Mouse (Mus musculus) forebrain, embryonic 12.5 days (tissue): Measurements from ENCODE around the gene Polr1a. TPM values are rescaled to one million over a fixed set of nuclear protein-coding genes. Genes with fewer than 3 reads are reported as not detected.

ENCODE experiments used
- ATAC-seq: fragments of 200-750 bp; cut with Nextera tagmentation; 2 replicates; pipeline ENCODE4 v1.8.0; 2017; ENCODE audit warnings: moderate TSS enrichment; ENCODE audit not compliant: low FRiP score
- H3K27ac ChIP-seq: fragments of 300-500 bp; sonication (generic); 2 replicates; pipeline ENCODE4 v1.5.1; 2016; ENCODE audit warnings: mild to moderate bottlenecking
- H3K27me3 ChIP-seq: fragments of 300-500 bp; sonication (generic); 2 replicates; pipeline ENCODE4 v1.6.1; 2016; ENCODE audit warnings: mild to moderate bottlenecking
- H3K36me3 ChIP-seq: fragments of 300-500 bp; sonication (generic); replicated peaks from 2 replicates; pipeline ENCODE4 v1.6.1; 2016; ENCODE audit warnings: mild to moderate bottlenecking
- H3K4me1 ChIP-seq: fragments of 300-500 bp; sonication (generic); 2 replicates; pipeline ENCODE4 v1.6.1; 2016
- H3K4me2 ChIP-seq: fragments of 300-500 bp; sonication (generic); 2 replicates; pipeline ENCODE4 v1.6.1; 2016; ENCODE audit warnings: mild to moderate bottlenecking, moderate library complexity
- H3K4me3 ChIP-seq: fragments of 300-500 bp; sonication (generic); replicated peaks from 2 replicates; pipeline ENCODE4 v1.5.1; 2016; ENCODE audit warnings: mild to moderate bottlenecking
- H3K9ac ChIP-seq: fragments of 300-500 bp; sonication (generic); 2 replicates; pipeline ENCODE4 v1.6.1; 2016; ENCODE audit warnings: mild to moderate bottlenecking
- H3K9me3 ChIP-seq: fragments of 300-500 bp; sonication (generic); 2 replicates; pipeline ENCODE4 v1.6.1; 2016
- WGBS: fragments of 180-500 bp; shearing (Covaris S2); methylation state at CpG from one replicate; pipeline ENCODE4 v1.1.7; 2016; 5-methylcytosine and 5-hydroxymethylcytosine counted together
- polyA plus RNA-seq: library from polyadenylated mRNA; unstranded; fragments of >200 nt; fragmentation: Nextera tagmentation; extraction: Ambion mirVana; gene quantifications from 2 replicates; pipeline ENCODE4 v1.2.1, GENCODE M21; 2016

Gene Polr1a
- polyA plus RNA-seq, 1 experiment from 2014 or later: 33.3 TPM

- Histone ChIP-seq H3K4me1 (peaks cover 7% of the 10 kb centered on the region; the same call in 1 of the 2 replicates), H3K4me2 (no peak overlapping the region), H3K9ac (no peak overlapping the region), H3K27me3 (no peaks in the 10 kb centered on the region), H3K4me3 (no peak overlapping the region), H3K27ac (peak overlapping the region; percentile 64; the same call in 1 of the 2 replicates), H3K9me3 (no peaks in the 10 kb centered on the region), H3K36me3 (no peaks in the 10 kb centered on the region)
- WGBS: 59% methylated on average over 8 of the region's 8 CpGs
- ATAC-seq: no peak
Measured at GRCm38 (mm10) chr6:71989647-71990351, 80.9 kb downstream of the Polr1a start.

DNA sequence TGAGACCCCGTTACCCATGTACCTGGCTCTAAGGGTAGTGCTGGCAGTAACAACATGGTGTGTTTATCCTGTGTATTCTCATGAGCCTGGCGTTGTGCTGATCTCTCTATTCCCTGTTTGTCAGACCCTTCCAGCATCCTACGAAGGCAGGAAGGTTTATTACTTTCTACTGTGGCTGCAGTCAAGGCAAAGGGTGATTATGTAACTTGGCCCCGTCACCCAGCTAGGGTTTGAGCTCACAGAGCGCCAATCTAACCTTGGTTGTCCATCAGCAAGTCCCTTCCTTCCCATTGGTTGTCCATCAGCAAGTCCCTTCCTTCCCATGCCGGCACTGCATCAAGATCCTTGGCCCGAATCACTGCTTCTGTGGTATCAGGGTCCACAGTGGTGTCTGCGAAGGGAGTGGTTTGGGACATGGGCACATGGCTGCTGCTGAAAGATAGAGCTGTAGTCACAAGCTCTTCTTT lies 81.6 kb downstream of the Polr1a start:
- Histone ChIP-seq H3K9ac (no peak overlapping the region), H3K9me3 (no peaks in the 10 kb centered on the region), H3K4me2 (no peak overlapping the region), H3K36me3 (no peaks in the 10 kb centered on the region), H3K27ac (peak overlapping the region; percentile 21; the same call in 1 of the 2 replicates), H3K4me1 (peaks cover 7% of the 10 kb centered on the region; the same call in 1 of the 2 replicates), H3K4me3 (no peak overlapping the region), H3K27me3 (no peaks in the 10 kb centered on the region)
- no peak for ATAC-seq
- WGBS: 79% methylated on average over 8 of the region's 8 CpGs

GRCm38 (mm10) chr6:71991190-71991932 lies 82.5 kb downstream of the Polr1a start:
- peaks cover 7% of the 10 kb centered on the region; the same call in 1 of the 2 replicates for H3K4me1 ChIP-seq
- WGBS: 70% methylated on average over 8 of the region's 8 CpGs
- no peak overlapping the region for H3K4me2 ChIP-seq
- no peaks in the 10 kb centered on the region for H3K27me3 ChIP-seq
- H3K4me3 ChIP-seq: no peak overlapping the region
- 0 out of 2 replicates have a peak, but pooled peaks cover 1% of the 10 kb centered on the region for H3K9me3 ChIP-seq
- no peak for ATAC-seq
- peak overlapping the region; percentile 32; the same call in 1 of the 2 replicates for H3K27ac ChIP-seq
- no peaks in the 10 kb centered on the region for H3K36me3 ChIP-seq
- no peak overlapping the region for H3K9ac ChIP-seq

DNA sequence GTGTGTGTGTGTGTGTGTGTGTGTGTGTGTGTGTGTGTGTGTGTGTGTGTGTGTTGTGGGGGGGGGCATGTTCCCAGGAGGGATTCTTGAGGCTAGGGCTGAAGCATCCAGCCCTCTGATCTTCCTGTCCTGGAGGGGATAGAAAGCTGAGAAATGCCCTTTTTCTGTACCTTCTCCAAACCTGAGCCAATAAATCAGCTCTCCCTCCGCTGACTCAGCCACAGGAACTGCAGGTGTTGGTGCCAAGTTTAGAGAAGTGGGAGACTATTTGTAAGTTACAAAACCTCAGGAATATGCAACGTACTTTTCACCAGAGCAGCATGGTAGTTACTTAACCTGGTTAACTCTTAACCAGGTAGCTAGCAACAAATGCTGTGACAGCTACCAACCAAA lies 83.1 kb downstream of the Polr1a start:
- no peak for ATAC-seq
- no peaks in the 10 kb centered on the region for H3K27me3 ChIP-seq
- no peak overlapping the region for H3K9ac ChIP-seq
- no peak overlapping the region for H3K4me3 ChIP-seq
- 75% methylated on average over 2 of the region's 2 CpGs for WGBS
- H3K36me3 ChIP-seq: no peaks in the 10 kb centered on the region
- H3K4me2 ChIP-seq: no peak overlapping the region
- peaks cover 7% of the 10 kb centered on the region; the same call in 1 of the 2 replicates for H3K4me1 ChIP-seq
- H3K27ac ChIP-seq: no peak overlapping the region
- 0 out of 2 replicates have a peak, but pooled peaks cover 3% of the 10 kb centered on the region for H3K9me3 ChIP-seq

GRCm38 (mm10) chr6:71994004-71994403 lies 85.2 kb downstream of the Polr1a start:
- WGBS: 87% methylated on average over 4 of the region's 4 CpGs

DNA sequence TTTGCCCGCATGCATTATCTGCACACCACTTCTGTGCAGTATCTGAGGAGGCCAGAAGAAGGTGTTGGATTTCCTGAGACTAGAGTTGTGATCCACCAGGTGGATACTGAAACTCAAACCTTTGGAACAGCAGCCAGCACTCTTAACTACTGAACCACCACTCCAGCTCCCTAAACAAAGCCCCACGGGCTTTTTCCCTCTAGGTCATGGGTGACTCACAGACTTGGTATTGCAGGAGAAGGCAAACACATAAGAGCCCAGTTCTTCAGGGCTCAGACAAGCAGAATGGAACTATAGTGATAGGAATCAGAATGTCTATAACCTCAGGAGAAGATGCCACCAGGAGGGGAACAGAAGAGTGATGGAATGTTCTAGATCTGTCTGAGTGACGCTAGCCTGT lies 86.2 kb downstream of the Polr1a start:
- H3K4me2 ChIP-seq: no peak overlapping the region
- H3K9me3 ChIP-seq: 0 out of 2 replicates have a peak, but pooled peaks cover 3% of the 10 kb centered on the region
- no peaks in the 10 kb centered on the region for H3K27me3 ChIP-seq
- H3K27ac ChIP-seq: no peak overlapping the region
- no peaks in the 10 kb centered on the region for H3K36me3 ChIP-seq
- no peak overlapping the region for H3K4me3 ChIP-seq
- H3K4me1 ChIP-seq: peaks cover 7% of the 10 kb centered on the region; the same call in 1 of the 2 replicates
- ATAC-seq: no peak
- H3K9ac ChIP-seq: no peak overlapping the region
- WGBS: 88% methylated on average over 3 of the region's 3 CpGs

More at GRCm38 (mm10) chr6:71994004-71994403, 85.2 kb downstream of the Polr1a start:
- ATAC-seq: no peak
- H3K4me1 ChIP-seq: peaks cover 7% of the 10 kb centered on the region; the same call in 1 of the 2 replicates
- H3K4me3 ChIP-seq: no peak overlapping the region
- H3K9me3 ChIP-seq: 0 out of 2 replicates have a peak, but pooled peaks cover 3% of the 10 kb centered on the region
- no peak overlapping the region for H3K4me2 ChIP-seq
- no peaks in the 10 kb centered on the region for H3K36me3 ChIP-seq
- no peaks in the 10 kb centered on the region for H3K27me3 ChIP-seq
- no peak overlapping the region for H3K9ac ChIP-seq
- H3K27ac ChIP-seq: no peak overlapping the region

- H3K9ac ChIP-seq: no peak overlapping the region
- H3K36me3 ChIP-seq: no peaks in the 10 kb centered on the region
- no peak for ATAC-seq
- H3K4me1 ChIP-seq: no peaks in the 10 kb centered on the region
- no peak overlapping the region for H3K27ac ChIP-seq
- no peak overlapping the region for H3K4me2 ChIP-seq
- H3K4me3 ChIP-seq: no peak overlapping the region
- no peaks in the 10 kb centered on the region for H3K27me3 ChIP-seq
- 93% methylated on average over 1 of the region's 1 CpGs for WGBS
- H3K9me3 ChIP-seq: 0 out of 2 replicates have a peak, but pooled peaks cover 3% of the 10 kb centered on the region
Measured at GRCm38 (mm10) chr6:71997215-71997614, 88.4 kb downstream of the Polr1a start.

DNA sequence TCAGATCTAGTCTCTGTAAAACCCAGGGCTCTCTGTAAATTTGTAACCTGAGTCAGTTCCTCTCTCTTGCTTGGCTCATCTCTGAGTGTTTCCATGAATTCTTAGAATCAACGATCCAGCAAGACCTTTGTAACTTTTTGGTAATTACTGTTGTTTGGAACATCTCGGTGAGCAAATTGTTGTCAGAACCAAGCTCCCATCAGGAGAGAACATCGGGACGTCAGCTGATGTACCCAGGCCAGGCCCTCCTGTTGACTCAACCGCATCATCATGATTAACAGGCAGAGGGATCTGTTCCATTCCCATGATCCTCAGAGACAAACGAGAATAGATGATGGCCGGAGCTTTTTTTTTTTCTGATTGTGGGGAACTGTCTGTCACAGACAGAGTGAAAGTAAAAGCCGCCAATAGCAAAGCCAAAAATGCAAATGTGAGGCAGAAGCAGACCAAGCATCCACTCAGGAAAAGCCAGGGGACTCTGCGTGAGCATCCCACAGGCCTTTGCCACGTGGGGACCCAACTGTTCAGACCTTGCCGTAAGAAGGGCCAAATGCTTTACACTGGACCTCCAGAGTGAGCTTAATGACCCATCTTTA lies 91.2 kb downstream of the Polr1a start:
- Histone ChIP-seq H3K36me3 (no peaks in the 10 kb centered on the region), H3K27me3 (no peaks in the 10 kb centered on the region), H3K9me3 (0 out of 2 replicates have a peak, but pooled peaks cover 3% of the 10 kb centered on the region), H3K4me2 (no peak overlapping the region), H3K9ac (no peak overlapping the region), H3K4me3 (no peak overlapping the region), H3K27ac (no peak overlapping the region), H3K4me1 (no peaks in the 10 kb centered on the region)
- no peak for ATAC-seq
- 85% methylated on average over 11 of the region's 11 CpGs for WGBS

GRCm38 (mm10) chr6:72001220-72001777 lies 92.4 kb downstream of the Polr1a start:
- Histone ChIP-seq H3K27ac (no peak overlapping the region), H3K4me3 (no peak overlapping the region), H3K9me3 (0 out of 2 replicates have a peak, but pooled peaks cover 2% of the 10 kb centered on the region), H3K4me1 (no peaks in the 10 kb centered on the region), H3K4me2 (no peak overlapping the region), H3K27me3 (no peaks in the 10 kb centered on the region), H3K36me3 (no peaks in the 10 kb centered on the region), H3K9ac (no peak overlapping the region)
- ATAC-seq: no peak
- 95% methylated on average over 5 of the region's 5 CpGs for WGBS

DNA sequence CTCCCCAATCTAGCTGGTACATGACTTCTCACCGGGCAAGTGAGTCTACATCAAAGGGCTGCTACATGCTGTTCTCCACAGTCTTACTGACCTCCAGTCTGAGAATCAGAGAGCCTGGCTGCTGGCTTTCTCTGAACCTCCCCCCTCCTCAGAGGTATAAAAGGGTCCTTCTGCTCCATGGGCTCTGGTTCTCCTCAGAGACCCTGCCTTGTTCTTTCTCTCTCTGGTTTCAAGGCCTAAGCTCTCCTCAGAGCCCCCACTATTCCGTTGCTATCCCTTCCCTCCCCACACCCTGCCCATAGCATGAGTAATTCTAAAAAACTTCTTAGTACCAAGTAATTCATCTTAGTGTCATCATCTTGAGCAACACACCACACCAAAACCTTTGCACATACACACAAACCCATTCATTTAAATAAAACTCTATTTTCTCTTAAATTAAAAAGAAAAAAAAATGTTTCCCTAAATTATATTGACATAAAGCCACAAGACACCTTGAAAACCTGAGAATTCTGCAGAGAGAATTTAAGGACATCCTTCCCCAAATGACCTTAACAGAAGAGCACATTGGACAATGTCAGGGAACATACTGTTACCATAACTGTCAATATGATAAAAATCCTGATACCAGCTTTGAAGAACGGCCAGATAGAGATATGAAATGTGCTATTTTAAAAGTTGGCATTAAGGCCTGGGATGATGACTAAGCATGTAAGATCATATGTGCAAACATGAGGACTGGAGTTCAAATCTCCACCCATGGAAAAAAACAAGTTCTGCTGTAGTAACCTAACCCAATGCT lies 98.8 kb downstream of the Polr1a start:
- Histone ChIP-seq H3K9me3 (no peaks in the 10 kb centered on the region), H3K27me3 (no peaks in the 10 kb centered on the region), H3K36me3 (no peaks in the 10 kb centered on the region), H3K4me2 (no peak overlapping the region), H3K9ac (no peak overlapping the region), H3K4me1 (no peaks in the 10 kb centered on the region), H3K27ac (no peak overlapping the region), H3K4me3 (no peak overlapping the region)
- 81% methylated on average over 3 of the region's 3 CpGs for WGBS
- no peak for ATAC-seq

DNA sequence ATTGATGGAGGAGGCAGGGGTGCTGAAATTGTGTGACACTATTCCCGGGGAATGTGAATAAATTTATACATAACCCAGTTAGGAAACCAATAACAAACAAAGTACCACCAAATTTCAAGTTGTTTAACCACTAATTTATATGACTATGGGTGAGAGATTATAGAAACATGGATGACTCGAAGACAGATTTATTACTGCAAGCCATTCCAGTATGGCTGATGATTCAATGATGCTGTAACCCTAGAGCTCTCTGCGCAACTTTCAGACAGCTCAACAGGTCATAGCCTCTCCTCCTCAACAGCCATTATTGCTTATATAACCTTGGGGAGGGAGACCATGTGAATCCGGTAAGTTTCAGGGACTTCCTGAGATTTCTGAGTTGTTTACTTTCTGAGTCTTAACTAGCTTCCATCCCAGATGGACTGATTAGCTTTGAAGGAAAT lies 99.4 kb downstream of the Polr1a start:
- Histone ChIP-seq H3K4me1 (no peaks in the 10 kb centered on the region), H3K4me3 (no peak overlapping the region), H3K4me2 (no peak overlapping the region), H3K9me3 (no peaks in the 10 kb centered on the region), H3K9ac (no peak overlapping the region), H3K27me3 (no peaks in the 10 kb centered on the region), H3K27ac (no peak overlapping the region), H3K36me3 (no peaks in the 10 kb centered on the region)
- ATAC-seq: no peak
- WGBS: 88% methylated on average over 4 of the region's 4 CpGs
